Mouse (Mus musculus) lung, adult 18-20 months (tissue): ENCODE measurements around the gene Asphd1.
A peak's percentile ranks its signal among the peaks of the same experiment; 100 is the strongest.

ENCODE experiments used
- DNase-seq, 2 experiments: peaks; one replicate each; pipeline ENCODE4 v3.0.0; 2022; ENCODE audit warnings: mixed read lengths in 2 of 2

The Asphd1 gene

DNA sequence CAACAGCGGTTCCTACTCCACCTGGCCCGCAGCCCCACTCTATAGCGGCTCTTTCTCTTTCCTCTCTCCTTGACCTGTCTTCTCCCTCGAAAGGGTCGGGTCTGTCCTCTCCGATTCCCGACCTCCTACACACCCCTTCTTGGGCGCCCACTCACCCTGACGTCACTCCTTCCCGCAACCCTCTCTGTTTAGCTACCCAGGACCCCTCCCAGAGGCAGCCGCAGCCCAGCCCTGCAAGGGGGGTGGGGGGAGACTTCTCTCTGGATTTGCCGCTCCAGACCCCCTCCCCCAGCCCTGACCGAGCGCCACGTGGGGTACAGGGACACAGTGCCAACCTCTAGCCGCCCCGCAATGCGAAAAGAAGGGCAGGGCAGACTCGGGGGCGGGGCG lies at the start of gene Asphd1:
TSS of gene Asphd1 (minus strand) at position 180 of the 390 bp plus-strand sequence.
- DNase-seq, result no peak

DNA sequence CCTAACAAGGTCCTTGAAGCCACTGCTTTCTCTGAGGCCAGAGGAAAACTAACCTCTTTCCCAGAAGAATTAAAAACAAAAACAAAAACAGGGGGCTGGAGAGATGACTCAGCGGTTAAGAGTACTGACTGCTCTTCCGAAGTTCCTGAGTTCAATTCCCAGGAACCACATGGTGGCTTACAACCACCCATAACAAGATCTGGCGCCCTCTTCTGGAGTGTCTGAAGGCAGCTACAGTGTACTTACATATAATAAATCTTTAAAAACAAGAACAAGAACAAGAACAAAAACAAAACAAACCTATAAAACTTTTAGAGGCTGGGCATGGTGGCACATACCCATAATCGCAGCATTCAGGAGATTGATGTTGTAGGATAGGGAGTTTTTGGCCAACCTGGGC lies 47.1 kb upstream of the Asphd1 start:
- DNase-seq, result no peak

DNA sequence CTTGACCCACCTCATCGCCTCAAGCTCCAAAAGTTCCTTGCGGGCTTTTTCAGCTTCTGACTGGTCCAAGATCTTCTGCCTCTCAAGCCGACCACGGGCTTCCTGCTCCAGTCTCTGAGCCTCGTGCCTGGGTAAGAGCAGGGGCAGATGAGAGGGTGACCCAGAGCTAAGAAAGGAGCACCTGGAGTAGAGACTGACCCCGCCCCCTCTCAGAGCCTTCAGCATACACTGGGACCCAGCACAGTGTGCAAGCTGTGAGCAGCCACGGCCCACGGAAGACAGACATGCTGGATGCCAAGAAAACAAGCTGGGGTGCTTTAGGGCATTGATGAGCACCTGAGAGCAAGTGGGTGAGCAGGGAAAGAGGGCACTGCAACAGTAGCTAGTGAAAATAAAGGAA lies 39.4 kb upstream of the Asphd1 start:
- no peak for DNase-seq

DNA sequence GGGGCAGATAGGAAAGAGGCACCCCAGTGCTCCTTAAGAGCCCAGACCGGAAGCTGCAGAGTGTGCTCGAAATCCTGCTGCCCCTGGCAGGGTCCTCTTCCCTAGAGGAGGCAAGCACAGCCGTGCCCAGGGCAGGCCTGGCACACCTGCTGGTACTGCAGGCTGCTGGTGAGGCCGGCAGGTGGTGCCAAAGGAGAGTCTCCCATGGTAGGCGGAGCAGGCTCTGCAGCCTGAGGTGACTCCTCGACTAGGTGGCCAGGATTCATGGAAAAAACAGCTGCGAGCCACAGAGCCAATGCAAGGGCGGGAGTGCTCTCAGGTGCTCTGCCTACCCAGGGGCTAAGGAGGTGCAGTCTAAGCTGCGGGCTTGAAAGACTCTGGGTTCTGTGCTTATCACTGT lies 36.9 kb upstream of the Asphd1 start:
- DNase-seq, result peak; percentile 53 to 67

DNA sequence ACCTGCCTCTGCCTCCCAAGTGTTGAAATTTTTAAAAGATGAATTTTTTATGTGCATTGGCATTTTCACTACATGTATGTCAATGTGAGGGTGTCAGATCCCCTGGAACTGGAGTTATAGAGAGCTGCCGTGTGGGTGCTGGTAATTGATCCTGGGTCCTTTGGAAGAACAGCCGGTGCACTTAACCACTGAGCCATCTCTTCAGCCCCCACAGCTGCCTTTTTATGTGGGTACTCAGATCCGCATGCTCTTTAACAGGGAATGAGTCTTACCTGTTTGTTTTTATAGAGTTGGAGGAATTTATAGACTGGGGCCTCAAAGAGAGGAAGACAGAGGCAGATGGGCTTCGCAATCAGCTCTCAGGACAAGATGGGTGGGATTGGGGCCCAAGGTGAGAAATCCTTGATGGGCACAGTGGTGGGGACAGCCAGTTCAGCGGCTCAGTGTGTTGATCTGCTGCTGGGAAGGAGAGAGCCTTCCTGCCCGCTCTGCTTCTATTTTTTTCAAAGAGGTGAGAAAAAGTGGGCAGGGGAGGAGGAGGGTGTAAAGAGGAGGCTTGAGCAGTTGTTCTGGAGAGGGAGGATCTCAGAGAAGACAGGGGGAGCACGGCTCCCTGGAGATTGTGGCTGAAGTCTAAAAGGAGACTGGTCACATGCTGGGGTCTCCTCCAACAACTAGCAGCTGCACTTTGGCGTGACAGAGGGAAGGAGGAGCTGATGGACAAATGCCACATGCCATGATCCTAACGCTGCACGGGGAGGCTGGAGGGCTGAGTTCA lies 35.5 kb upstream of the Asphd1 start:
- DNase-seq, result no peak

DNA sequence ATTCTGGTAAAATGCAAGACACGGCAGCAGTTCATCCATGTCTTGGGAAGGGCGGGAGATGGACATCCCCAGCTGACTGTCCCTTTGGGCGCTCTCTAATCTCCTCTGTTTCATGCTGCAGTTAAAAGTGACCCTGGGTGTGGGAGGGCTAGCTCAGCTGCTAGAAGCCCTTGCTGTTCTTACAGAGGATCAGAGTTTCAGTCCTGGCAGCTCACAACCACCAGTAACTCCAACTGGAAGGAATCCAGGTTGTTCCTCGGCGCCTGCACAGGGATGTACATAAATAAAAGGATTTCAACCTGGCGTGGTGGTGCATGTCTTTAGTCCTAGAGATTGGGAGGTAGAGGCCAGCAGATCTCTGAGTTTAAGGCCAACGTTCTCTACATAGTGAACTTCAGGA lies 33.7 kb upstream of the Asphd1 start:
- DNase-seq, result no peak

DNA sequence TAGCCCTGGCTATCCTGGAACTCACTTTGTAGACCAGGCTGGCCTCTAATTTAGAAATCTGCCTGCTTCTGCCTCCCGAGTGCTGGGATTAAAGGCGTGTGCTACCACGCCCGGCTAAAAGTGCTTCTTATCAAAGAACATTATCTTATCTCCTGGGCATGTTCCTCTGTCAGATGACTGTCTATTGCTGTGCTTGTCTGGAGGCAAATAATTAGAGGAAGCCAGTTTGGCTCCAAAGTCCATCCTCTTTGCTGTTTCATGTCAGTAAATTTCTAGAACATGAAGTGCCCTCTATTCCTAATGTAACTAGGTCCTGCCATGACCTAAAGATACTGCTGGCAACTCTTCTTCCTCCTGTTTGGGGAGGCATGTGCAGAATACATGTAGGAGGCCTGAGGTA lies 32.7 kb upstream of the Asphd1 start:
- DNase-seq, result no peak

DNA sequence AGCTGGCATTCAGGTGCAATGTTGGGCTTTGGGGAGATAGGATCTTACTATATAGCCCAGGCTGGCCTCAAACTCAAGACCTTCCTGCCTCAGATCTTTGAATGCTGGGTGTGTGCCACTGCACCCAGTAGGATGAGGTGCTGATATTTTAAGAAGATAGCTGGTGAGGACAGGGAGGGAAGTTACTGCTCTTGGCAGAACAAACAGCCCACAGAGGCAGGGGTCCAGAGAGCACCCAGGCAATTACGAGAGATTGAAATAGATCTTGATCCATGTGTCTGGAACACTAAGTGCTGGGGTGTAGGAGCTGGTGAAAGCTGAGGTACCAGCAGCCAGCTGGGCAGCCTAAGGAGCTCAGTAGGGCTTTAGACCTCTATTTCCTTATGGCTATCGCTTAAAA lies 32.2 kb upstream of the Asphd1 start:
- DNase-seq, result no peak

DNA sequence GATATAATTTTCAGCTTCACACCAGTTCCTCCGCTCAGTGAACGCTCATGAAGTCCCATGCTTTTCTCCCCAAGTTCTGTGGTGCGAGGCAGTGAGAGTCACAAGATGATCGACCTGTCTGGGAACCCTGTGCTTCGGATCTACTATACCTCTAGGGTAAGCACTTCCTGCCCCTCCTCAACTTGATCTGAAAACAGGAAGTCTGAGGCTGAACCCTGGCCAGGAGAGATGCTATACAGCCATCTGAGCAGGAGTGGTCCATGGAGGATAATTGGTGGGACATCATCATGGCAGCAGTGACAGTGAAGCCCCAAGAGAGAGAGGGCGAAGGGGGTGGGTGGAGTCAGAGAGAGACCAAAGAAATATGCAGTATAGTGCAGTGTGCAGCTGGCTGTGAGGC lies 29.5 kb upstream of the Asphd1 start:
- no peak for DNase-seq

DNA sequence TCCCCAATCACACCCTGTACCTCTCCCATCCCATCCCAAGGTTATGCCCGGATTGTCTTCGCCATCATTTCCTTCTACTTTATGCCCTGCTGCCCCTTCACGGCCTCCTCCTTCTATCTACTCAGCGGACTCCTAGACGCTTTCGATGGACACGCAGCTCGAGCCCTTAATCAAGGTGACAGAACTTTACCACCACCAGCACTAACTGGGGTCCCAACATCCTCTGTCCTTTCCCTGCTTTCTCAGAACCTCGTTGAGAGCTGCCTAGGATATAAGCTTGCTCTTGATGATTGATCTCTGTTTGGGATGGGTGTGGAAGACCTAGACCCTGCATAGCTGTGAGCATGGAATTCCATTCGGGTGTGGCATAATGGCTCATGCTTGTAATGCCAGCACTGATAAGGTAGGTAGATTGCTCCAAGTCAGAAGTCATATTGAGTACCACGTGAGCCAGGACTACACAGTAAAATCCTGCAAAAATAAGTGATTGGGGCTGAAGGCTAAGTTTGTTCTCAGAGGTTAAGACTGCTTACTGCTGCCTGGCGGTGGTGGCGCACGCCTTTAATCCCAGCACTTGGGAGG lies 27.6 kb upstream of the Asphd1 start:
- no peak for DNase-seq

DNA sequence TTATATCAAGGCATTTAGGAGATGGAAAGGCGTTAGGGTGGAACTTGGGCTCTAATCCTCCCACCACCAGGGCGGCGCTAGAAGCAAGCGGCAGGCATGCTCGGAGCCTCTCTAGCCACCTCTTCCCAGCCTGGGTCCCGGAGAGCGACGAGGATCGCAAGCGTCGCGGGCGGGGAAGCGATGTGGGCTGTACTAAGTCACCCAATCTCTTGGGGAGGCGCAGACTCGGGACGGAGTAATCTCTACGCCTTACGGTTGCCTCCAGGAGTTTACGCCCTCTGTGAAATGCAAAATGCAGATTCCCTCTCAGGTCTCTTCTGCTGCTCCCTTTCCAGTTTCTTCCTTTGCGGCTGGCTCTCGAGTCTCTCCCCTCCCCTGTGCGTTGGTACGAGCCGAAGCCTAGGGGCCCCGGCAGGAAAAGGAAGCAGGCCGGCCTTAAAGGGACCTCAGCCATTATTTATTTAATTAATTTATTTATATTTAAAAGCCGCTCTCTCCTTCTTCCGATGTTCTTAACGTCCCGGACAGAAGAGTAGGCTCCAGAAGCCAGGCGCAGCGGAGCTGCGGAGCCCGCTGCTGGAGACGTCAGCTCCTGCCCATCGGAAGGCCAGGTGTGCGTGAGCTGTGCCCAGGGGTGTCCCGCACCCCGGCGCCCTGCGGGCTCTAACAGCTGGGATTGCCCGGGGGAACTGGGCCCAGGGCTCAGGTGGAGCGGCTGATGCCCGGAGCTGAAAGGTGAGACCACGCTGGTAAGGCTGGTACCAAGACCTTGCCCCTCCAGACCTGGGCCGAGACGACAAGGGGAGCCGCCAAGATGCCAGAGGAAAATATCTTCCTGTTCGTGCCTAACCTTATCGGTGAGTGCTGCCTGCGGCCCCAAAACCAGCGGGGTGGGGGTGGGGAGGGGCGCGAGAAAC lies 26.8 kb upstream of the Asphd1 start, which contains the start of gene Cdiptos:
TSS of gene Cdiptos (minus strand) at position 149 of the 917 bp plus-strand sequence.
- peak; percentile 94 to 96 for DNase-seq

DNA sequence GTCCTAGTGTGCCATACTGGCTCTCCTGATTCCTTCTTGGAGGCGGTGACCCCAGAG lies 26.3 kb upstream of the Asphd1 start, which contains the start of gene Cdipt:
TSS of gene Cdipt (plus strand) at position 22 of the 57 bp plus-strand sequence.
- no peak for DNase-seq

DNA sequence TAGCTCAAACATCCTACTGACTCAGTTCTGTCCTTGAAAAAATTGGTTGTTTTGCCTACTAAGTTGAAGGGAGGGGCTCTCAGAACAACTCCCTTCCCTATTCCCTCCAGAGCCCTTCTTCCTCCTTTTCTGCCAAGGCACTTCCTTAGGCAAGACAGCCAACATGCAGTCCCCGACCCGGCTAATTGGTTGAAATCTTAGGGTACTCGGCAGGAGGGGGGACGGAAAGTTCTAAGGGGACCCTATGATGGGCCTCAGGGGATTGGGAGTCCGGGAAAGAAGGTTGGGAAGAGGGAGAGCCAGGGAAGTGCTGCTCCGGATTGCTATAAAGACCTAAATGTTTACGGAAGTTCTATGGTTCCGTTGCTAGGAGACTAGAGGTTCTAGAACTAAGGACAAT lies 26.1 kb upstream of the Asphd1 start:
- DNase-seq, result peak in 1 of 2 experiments; percentile 21

DNA sequence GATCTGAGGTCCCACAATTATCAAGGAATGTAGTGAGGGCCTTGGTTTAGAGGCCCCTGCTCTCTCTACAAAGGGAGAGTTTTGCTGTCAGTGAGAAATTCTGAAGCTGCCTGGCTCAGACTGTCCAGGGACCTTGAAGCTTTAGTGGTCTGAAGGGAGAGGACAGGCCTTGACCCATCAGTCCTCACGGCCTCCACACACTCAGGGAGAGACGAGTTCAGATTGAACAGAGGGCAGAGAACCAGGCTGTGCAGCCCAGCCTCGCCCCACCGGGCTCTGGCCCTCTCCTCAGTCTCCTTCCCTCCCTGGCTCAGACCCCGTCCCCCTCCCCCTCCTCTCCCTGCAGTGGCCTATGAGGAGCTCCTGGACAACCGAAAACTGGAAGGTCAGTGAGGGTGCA lies 18.0 kb upstream of the Asphd1 start:
- no peak for DNase-seq

DNA sequence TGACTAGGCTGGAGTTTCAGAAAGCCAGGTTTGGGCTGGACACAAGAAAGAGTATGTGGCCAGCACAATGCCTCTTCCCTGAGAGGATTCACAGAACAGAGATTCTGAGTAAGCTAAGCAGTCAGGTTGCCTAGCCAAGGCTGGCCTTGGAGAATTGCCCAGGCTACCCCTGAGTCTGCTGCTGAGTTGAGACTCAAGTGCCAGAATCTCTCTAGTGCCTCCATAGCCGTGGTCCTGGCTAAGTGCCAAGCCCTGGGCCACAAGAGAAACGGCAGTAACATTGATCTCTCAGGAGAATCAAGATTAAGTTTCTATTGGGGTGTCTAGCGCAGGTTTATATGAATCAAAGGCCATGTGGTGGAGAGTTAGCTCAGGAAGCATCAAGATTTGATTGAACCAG lies 16.2 kb upstream of the Asphd1 start:
- DNase-seq, result no peak

DNA sequence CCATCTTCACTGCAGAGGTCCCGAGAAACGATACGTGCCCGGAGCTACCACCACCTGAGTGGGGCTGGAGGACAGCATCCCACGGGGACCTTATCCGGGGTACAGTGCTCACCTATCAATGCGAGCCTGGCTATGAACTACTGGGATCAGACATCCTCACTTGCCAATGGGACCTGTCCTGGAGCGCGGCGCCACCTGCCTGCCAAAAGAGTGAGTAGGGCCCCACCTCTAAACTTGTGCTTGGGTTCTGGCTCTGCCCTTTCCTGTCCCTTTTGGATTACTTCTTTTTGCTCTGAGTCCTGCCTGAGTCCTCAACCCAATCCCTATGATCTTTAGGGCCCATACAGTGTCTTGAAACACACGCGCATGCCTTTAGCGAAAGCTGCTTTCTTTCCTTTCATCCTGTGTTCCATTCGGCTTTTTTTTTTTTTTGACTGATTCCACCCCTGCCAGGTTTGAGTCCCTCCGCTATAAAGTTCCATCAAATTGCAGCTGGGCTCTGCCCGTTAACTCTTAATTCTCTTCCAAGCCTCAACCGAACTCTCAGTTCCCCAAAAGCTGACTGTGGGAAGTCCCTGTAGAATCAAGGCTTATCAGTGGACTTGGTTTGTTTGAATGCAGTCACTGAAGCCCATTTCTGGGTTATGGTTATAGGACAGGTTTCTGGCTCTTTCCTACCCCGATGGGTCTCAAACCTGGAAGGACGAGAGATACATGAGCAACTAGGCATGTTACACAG lies 14.3 kb upstream of the Asphd1 start:
- DNase-seq, result peak; percentile 43 to 48

DNA sequence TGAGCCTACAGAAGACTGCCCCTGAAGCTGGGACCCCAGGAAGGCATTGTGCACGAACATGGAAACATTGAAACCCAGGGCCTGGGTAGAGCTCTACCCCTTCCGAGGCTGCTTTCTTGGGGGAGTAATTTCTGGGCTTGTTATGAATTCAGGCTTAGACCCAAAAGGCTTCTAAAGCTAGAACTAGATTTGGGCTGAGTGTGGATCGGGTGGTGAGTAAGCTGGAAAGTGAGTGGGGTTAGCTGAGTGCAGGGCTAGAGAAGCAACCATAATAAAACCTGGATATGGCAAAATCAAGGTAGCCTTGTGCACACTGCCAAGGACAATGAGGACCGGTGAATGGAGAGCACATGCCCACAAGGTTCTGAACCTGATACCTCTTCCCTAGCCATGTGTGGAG lies 12.6 kb upstream of the Asphd1 start:
- DNase-seq, result no peak

DNA sequence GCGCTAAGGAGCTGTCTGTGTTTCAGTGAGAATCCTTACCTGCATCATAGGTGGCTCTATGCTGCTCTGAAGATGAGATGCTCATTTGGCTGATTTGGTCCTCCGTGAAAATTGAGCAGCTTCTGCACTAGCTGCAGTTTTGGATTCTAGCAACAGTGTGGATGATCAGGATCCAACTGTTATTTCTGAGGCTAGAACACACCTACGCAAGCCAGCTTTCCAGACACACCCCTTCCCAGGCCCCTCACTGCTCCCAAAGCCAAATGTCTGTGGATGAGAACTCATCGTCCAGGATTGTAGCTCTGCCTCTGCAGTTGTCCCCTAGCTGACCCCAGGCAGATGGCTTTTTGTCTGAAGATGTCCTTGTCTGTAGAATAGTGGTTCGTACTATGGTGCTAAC lies 11.7 kb upstream of the Asphd1 start:
- DNase-seq, result no peak

DNA sequence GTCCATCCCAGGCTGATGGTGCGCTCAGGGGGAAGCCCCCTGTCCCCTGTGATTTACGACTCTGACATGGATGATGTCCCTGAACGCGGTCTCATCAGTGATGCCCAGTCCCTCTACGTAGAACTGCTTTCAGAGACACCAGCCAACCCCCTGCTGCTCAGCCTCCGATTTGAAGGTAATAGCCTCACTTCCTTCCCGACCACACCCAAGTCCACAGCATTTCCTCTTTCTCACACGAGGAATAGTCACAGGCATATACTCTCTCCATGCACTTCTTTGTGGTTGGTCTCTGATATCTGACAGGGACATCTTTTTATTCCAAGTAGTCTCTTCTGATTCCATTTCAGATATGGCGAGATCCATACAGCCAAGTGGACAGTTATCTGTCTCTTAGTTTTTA lies 10.4 kb upstream of the Asphd1 start:
- DNase-seq, result no peak

DNA sequence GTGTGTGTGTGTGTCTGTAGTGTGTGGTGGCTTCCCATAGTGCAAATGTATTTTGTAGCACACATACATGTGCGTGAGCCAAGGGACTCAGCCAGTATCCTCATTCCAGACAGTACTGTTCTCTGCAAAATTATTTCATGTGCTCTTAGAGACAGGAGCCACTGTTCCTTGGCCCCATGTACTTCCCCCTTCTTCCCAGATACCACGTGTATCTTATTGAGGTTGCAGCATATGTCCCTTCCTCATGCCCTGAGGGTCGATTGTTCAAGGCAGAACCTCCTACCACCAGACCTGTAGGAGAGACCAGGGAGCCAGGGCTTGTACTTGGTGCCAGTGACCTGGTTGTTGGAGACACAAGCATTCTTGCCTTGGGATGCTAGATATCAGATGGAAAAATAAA lies 5.7 kb upstream of the Asphd1 start:
- DNase-seq, result no peak

DNA sequence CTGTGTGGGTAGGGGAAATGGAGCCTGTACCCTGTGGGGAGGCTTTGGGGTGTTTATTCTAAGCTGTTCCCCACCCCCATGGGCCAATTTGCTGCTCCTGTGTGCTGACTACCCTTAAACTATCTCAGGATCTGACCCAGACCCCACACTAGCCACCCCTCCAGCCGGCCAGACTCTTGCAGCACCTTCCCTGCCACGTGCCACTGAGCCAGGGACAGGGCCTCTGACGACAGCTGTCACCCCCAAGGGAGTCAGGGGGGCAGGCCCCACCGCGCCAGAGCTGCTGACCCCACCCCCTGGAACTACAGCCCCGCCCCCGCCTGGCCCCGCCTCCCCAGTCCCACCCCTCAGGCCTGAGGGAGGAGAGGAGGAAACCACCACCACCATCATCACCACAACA lies 3.3 kb upstream of the Asphd1 start:
- no peak for DNase-seq

DNA sequence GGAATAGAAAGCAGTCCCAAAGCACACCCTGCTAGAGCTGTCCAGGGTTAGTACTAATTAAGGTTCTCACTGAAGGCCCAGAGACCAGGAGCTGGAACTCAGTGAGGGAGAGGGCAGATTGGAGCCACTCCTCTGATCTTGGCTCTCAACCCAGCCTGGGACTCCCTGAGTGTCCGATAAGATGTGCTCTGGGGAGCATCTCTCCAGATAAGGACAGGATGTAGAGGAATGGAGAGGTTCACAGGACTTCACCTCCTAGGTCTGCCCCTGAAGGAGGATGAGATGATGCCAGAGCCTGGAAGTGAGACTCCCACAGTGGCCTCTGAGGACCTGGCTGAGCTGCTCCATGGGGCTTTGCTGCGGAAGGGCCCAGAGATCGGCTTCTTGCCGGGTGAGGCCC lies 2.4 kb upstream of the Asphd1 start:
- no peak for DNase-seq
